ENCODE assay signal across 16 mouse cellular contexts in the genomic region with DNA sequence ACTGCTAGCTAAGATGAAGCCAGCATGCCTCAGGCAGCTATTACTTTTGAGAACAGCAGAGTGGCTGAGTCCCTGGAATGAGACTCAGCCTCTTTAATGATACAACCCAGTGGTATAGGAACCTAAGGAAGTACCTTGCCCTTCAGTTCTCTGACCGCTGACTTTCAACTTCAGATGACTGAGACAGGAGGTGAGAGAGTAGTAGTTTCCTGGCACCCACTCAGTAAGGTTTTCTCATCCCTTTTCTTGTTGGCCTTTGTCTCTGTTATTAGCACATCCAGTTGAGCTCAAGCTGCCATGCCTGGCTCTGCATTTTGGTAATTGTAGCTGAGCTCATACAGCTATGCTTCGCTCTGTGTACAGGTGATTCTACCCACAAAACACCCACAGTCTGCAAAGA.
"Had no signal": no experiment of that assay in that cellular context is flagged by ENCODE, and none has a peak within 500 bp of the region (broad histone marks: within the 10 kb centered on the region; RNA-seq: fewer than 3 reads in every experiment).

No protein-coding gene starts in this region.

- H3K4me2 ChIP-seq: liver, embryonic 13.5 days; midbrain, embryonic 11.5 days had no signal

- H3K36me3 ChIP-seq: liver, embryonic 13.5 days had no signal

- ATAC-seq: intestine, embryonic 16.5 days had no signal

- H3K4me3 ChIP-seq: left cerebral cortex, adult 2 months; liver, embryonic 13.5 days had no signal

- DNase-seq: kidney, postnatal 25 days; layer of hippocampus, postnatal 36 days; liver, embryonic 13.5 days; lung, adult 2 months; lung, postnatal 14 days; lung, postnatal 4 days; midbrain, embryonic 14.5 days; right cerebral cortex, postnatal 14 days; right cerebral cortex, postnatal 4 days; thymus, adult 2 months; thymus, postnatal 14 days; thymus, postnatal 4 days had no signal

- H3K27me3 ChIP-seq: liver, embryonic 13.5 days had no signal

- H3K4me1 ChIP-seq: liver, embryonic 13.5 days had no signal

- H3K27ac ChIP-seq: left cerebral cortex, adult 2 months; liver, embryonic 13.5 days; stomach, postnatal 0 days had no signal

- H3K9me3 ChIP-seq: liver, embryonic 13.5 days had no signal

- H3K9ac ChIP-seq: liver, embryonic 13.5 days had no signal
